Mouse (Mus musculus): ENCODE measurements at regions not wholly inside any gene's neighbourhood (a gene's known extent, or its start where the extent isn't known, plus 50 kb on each side); places are given as distances from the start of the nearest gene placed in this dataset.

- DNase-seq (ENCODE audit: low spot score): no peak
Observed at GRCm38 (mm10) chr5:46488140-46488942, 630.9 kb upstream of the Lcorl start.

- DNase-seq (ENCODE audit: low spot score): no peak
Observed at GRCm38 (mm10) chr5:46486740-46487326, 629.4 kb upstream of the Lcorl start.

GRCm38 (mm10) chr5:46456356-46456755, 598.9 kb upstream of the Lcorl start:
- DNase-seq (ENCODE audit: low spot score): no peak

- DNase-seq (ENCODE audit: low spot score): no peak
Observed at GRCm38 (mm10) chr5:46448274-46448673, 590.9 kb upstream of the Lcorl start.

GRCm38 (mm10) chr5:46445844-46446243, 588.4 kb upstream of the Lcorl start:
- no peak for DNase-seq (ENCODE audit: low spot score)

GRCm38 (mm10) chr5:46445122-46445521, 587.7 kb upstream of the Lcorl start:
- no peak for DNase-seq (ENCODE audit: low spot score)

GRCm38 (mm10) chr5:46443805-46444340, 586.5 kb upstream of the Lcorl start:
- peak; percentile 11 for DNase-seq (ENCODE audit: low spot score)

- no peak for DNase-seq (ENCODE audit: low spot score)
Observed at GRCm38 (mm10) chr5:46442600-46443248, 585.3 kb upstream of the Lcorl start.

- DNase-seq (ENCODE audit: low spot score): no peak
Observed at GRCm38 (mm10) chr5:46441716-46442115, 584.3 kb upstream of the Lcorl start.

- DNase-seq (ENCODE audit: low spot score): no peak
Observed at GRCm38 (mm10) chr5:46431644-46432367, 574.4 kb upstream of the Lcorl start.

GRCm38 (mm10) chr5:46422738-46423137, 565.3 kb upstream of the Lcorl start:
- no peak for DNase-seq (ENCODE audit: low spot score)

GRCm38 (mm10) chr5:46406969-46407368, 549.6 kb upstream of the Lcorl start:
- no peak for DNase-seq (ENCODE audit: low spot score)

GRCm38 (mm10) chr5:46406404-46406803, 549.0 kb upstream of the Lcorl start:
- DNase-seq (ENCODE audit: low spot score): no peak

- DNase-seq (ENCODE audit: low spot score): no peak
Observed at GRCm38 (mm10) chr5:46386591-46386990, 529.2 kb upstream of the Lcorl start.

GRCm38 (mm10) chr5:46367328-46367727, 509.9 kb upstream of the Lcorl start:
- no peak for DNase-seq (ENCODE audit: low spot score)

- no peak for DNase-seq (ENCODE audit: low spot score)
Observed at GRCm38 (mm10) chr5:46363661-46364060, 506.2 kb upstream of the Lcorl start.

- DNase-seq (ENCODE audit: low spot score): no peak
Observed at GRCm38 (mm10) chr5:46361637-46362036, 504.2 kb upstream of the Lcorl start.

GRCm38 (mm10) chr5:46348448-46348847, 491.0 kb upstream of the Lcorl start:
- DNase-seq (ENCODE audit: low spot score): no peak

GRCm38 (mm10) chr5:46347368-46348083, 490.1 kb upstream of the Lcorl start:
- DNase-seq (ENCODE audit: low spot score): peak; percentile 63

GRCm38 (mm10) chr5:46338461-46338860, 481.0 kb upstream of the Lcorl start:
- DNase-seq (ENCODE audit: low spot score): no peak

- DNase-seq (ENCODE audit: low spot score): no peak
Observed at GRCm38 (mm10) chr5:46330880-46331279, 473.5 kb upstream of the Lcorl start.
